Mouse (Mus musculus) thymus, postnatal 36 days (tissue): ENCODE data around the gene Magi2.
"Not testable (repeated sequence)": the region's sequence is repeated elsewhere in the genome, so short reads cannot be mapped to it uniquely, and the experiment has no call there.

ENCODE experiments used
- DNase-seq, 2 experiments: peaks; one replicate each; pipeline ENCODE4 v3.0.0; 2022; ENCODE audit warnings: mixed read lengths in 2 of 2

The Magi2 gene

GRCm38 (mm10) chr5:20676193-20676871 lies 1449.5 kb downstream of the Magi2 start:
- DNase-seq: no peak

GRCm38 (mm10) chr5:20677246-20677645 lies 1450.4 kb downstream of the Magi2 start:
- DNase-seq: no peak

GRCm38 (mm10) chr5:20678573-20678972 lies 1451.7 kb downstream of the Magi2 start:
- DNase-seq: no peak

- no peak for DNase-seq
Observed at GRCm38 (mm10) chr5:20679920-20680319, 1453.1 kb downstream of the Magi2 start.

GRCm38 (mm10) chr5:20680833-20681530 lies 1454.1 kb downstream of the Magi2 start:
- DNase-seq: no peak

- DNase-seq: no peak
Observed at GRCm38 (mm10) chr5:20681660-20682059, 1454.8 kb downstream of the Magi2 start.

GRCm38 (mm10) chr5:20682208-20682607 lies 1455.4 kb downstream of the Magi2 start:
- no peak for DNase-seq

- DNase-seq: no peak
Observed at GRCm38 (mm10) chr5:20684112-20684511, 1457.3 kb downstream of the Magi2 start.

GRCm38 (mm10) chr5:20692230-20692629 lies 1465.4 kb downstream of the Magi2 start:
- DNase-seq: no peak

GRCm38 (mm10) chr5:20699116-20699515 lies 1472.3 kb downstream of the Magi2 start:
- no peak for DNase-seq

- peak; percentile 84 to 88 for DNase-seq
Observed at GRCm38 (mm10) chr5:20701483-20702421, 1474.9 kb downstream of the Magi2 start.

GRCm38 (mm10) chr5:20702480-20703303 lies 1475.9 kb downstream of the Magi2 start:
- peak in 1 of 2 experiments; percentile 49 for DNase-seq

GRCm38 (mm10) chr5:20703304-20703700 lies 1476.5 kb downstream of the Magi2 start:
- no peak for DNase-seq

- DNase-seq: no peak
Observed at GRCm38 (mm10) chr5:20703971-20704575, 1477.2 kb downstream of the Magi2 start.

- no peak for DNase-seq
Observed at GRCm38 (mm10) chr5:20704886-20705285, 1478.0 kb downstream of the Magi2 start.

- not testable (repeated sequence) for DNase-seq
Observed at GRCm38 (mm10) chr5:20706322-20707282, 1479.8 kb downstream of the Magi2 start.

GRCm38 (mm10) chr5:20710845-20711244 lies 1484.0 kb downstream of the Magi2 start:
- DNase-seq: not testable (repeated sequence)

- DNase-seq: not testable (repeated sequence)
Observed at GRCm38 (mm10) chr5:20714619-20715018, 1487.8 kb downstream of the Magi2 start.

GRCm38 (mm10) chr5:20715980-20716379 lies 1489.1 kb downstream of the Magi2 start:
- not testable (repeated sequence) for DNase-seq

- no peak for DNase-seq
Observed at GRCm38 (mm10) chr5:20720201-20720900, 1493.5 kb downstream of the Magi2 start.
